Mouse (Mus musculus): ENCODE measurements at regions not wholly inside any gene's neighbourhood (a gene's known extent, or its start where the extent isn't known, plus 50 kb on each side); places are given as distances from the start of the nearest gene placed in this dataset.

DNA sequence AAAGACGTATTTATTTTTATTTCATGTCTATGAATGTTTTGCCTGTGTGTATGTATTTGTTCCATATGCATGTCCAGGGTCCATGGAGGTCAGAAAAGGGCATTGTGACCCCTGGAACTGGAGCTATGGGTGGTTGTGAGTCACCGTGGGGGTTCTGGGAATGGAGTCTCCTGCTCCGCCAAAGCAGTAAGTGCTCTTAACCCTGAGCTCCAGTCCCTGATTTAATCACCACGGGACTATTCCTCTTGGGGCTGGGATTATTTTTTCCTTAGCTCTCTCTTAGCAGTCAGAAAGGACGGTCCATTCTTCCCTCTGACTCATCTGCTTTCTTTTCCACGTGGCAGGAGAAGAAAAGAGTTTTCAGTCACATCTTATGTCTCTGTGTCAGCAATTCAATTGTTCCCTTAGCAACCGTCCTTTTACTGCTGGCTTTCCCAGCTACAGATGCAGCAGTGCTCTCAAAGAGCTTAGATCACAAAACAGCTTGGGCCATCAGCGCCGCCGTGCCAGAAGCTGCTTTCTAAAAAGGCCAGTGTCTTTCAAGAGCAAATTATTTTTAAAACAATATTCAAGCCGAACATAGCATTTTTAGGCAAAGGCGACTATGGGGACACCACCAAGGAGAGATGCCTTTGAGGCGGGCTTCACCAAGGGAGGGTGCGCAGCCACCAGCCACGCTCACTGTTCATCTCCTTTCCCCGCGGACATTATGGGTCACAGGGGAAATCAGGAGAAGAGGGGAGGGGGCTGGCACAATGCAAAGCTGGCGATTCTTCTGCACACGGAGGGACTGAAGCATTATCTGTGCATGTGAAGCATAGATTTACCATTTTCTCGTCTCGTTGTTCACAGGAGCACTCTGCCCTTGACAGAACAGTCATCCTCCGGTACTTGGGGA, 110.8 kb downstream of the Map3k7 start:
- H3K27ac ChIP-seq (ENCODE audit: low read depth, low read length): no peak overlapping the region
- H3K9ac ChIP-seq (ENCODE audit: low read depth, low read length): peak overlapping the region; percentile 18; the same call in 1 of the 2 replicates
- peak overlapping the region; percentile 42 for H3K4me2 ChIP-seq (replicated peaks; ENCODE audit: low read depth, low read length)
- ATAC-seq (ENCODE audit: low FRiP score, low TSS enrichment): no peak
- H3K9me3 ChIP-seq (ENCODE audit: control insufficient read depth, low read length): peaks cover 6% of the 10 kb centered on the region; the same call in 1 of the 2 replicates
- no peaks in the 10 kb centered on the region for H3K4me1 ChIP-seq (ENCODE audit: control insufficient read depth, insufficient read depth, low read length)
- no peaks in the 10 kb centered on the region for H3K36me3 ChIP-seq (ENCODE audit: control insufficient read depth, insufficient read depth, low read length)
- WGBS: 12% methylated on average over 22 of the region's 22 CpGs
- peak overlapping the region; percentile 20; the same call in 1 of the 2 replicates for H3K4me3 ChIP-seq (ENCODE audit: low read length)
- H3K27me3 ChIP-seq (ENCODE audit: control insufficient read depth, insufficient read depth, low read length): peaks cover 10% of the 10 kb centered on the region; the same call in 1 of the 2 replicates

DNA sequence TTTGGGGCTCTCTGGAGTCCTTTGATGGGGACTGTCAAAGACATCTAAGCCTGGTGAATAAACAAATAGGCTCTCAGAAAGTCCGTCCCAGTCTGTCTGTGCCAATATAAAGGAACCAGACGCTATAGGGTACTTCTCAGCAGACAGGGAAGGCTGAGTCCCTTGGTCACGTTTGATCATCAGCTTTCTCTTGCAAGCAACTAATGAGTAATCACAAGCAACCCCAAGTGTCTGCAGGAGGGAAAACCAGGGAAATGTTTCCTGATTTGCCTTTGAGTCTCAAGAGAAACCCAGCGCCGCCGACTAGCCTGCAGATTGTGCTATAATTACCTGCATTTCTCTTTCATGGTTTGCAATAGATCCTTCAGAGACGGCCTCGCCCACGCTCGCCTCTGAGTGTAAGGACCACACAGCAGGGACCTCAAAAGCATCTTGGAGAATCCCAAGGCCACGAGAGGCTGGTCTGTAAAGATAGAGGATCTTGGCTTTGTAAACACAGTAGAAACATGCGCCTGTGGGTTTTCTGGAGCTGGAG, 112.6 kb downstream of the Map3k7 start:
- Histone ChIP-seq H3K9me3 (ENCODE audit: control insufficient read depth, low read length) (no peaks in the 10 kb centered on the region), H3K4me2 (replicated peaks; ENCODE audit: low read depth, low read length) (no peak overlapping the region), H3K27ac (ENCODE audit: low read depth, low read length) (no peak overlapping the region), H3K4me1 (ENCODE audit: control insufficient read depth, insufficient read depth, low read length) (no peaks in the 10 kb centered on the region), H3K9ac (ENCODE audit: low read depth, low read length) (no peak overlapping the region), H3K27me3 (ENCODE audit: control insufficient read depth, insufficient read depth, low read length) (peaks cover 10% of the 10 kb centered on the region; the same call in 1 of the 2 replicates), H3K4me3 (ENCODE audit: low read length) (no peak overlapping the region), H3K36me3 (ENCODE audit: control insufficient read depth, insufficient read depth, low read length) (no peaks in the 10 kb centered on the region)
- 71% methylated on average over 12 of the region's 12 CpGs for WGBS
- ATAC-seq (ENCODE audit: low FRiP score, low TSS enrichment): no peak

DNA sequence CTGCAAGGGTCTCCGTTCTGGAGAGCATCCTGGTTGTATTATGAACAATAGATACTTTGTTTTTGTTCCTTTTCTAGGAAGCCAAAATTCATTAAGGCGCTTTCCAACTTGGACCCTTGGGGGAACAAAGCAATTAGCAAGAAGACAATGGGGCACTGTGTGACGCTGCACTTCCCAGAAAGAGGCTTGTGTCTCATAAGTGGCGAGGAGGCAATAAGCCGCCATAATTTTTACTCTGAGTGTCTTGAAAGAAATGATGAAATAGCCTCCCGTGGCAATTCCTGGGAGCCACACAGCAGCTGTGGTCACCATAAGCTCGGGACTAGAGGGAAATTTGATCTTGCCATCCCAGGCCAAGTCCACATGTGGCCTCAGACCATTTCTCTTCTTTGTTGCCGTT, 119.6 kb downstream of the Map3k7 start:
- Histone ChIP-seq H3K27me3 (ENCODE audit: control insufficient read depth, insufficient read depth, low read length) (no peaks in the 10 kb centered on the region), H3K27ac (ENCODE audit: low read depth, low read length) (no peak overlapping the region), H3K4me1 (ENCODE audit: control insufficient read depth, insufficient read depth, low read length) (no peaks in the 10 kb centered on the region), H3K4me3 (ENCODE audit: low read length) (no peak overlapping the region), H3K36me3 (ENCODE audit: control insufficient read depth, insufficient read depth, low read length) (no peaks in the 10 kb centered on the region), H3K9ac (ENCODE audit: low read depth, low read length) (no peak overlapping the region), H3K4me2 (replicated peaks; ENCODE audit: low read depth, low read length) (no peak overlapping the region), H3K9me3 (ENCODE audit: control insufficient read depth, low read length) (no peaks in the 10 kb centered on the region)
- 60% methylated on average over 8 of the region's 8 CpGs for WGBS
- ATAC-seq (ENCODE audit: low FRiP score, low TSS enrichment): no peak

DNA sequence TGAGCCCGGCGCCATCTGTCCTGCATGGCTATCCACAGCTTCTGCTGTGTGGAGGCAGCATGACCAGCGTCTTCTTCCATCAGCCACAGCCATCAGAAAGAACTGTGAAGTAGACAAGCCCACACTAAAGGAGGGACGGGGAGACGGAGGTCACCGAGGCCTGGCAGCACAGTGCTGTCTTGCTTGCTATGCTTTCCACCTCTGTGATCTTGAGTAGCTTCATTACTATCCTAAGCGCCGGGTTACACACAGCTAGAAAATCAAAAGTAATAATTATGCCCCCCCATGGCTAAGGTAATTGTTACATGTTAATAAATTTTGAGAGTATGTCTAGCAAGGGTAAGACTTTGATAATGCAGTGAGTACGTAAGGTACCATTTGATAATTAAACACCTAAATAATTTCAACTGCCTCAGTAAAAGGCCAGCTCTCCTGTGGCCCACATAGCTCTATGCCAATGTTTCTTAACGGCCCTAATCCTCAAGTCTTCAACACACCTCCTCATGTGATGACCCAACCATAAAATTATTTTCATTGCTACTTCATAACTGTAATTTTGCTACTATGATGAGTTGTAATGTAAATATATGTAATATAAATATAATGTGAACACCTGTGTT, 120.5 kb downstream of the Map3k7 start:
- Histone ChIP-seq H3K36me3 (ENCODE audit: control insufficient read depth, insufficient read depth, low read length) (no peaks in the 10 kb centered on the region), H3K27me3 (ENCODE audit: control insufficient read depth, insufficient read depth, low read length) (no peaks in the 10 kb centered on the region), H3K9me3 (ENCODE audit: control insufficient read depth, low read length) (no peaks in the 10 kb centered on the region), H3K9ac (ENCODE audit: low read depth, low read length) (no peak overlapping the region), H3K4me3 (ENCODE audit: low read length) (no peak overlapping the region), H3K4me2 (replicated peaks; ENCODE audit: low read depth, low read length) (no peak overlapping the region), H3K27ac (ENCODE audit: low read depth, low read length) (no peak overlapping the region), H3K4me1 (ENCODE audit: control insufficient read depth, insufficient read depth, low read length) (no peaks in the 10 kb centered on the region)
- ATAC-seq (ENCODE audit: low FRiP score, low TSS enrichment): no peak
- 93% methylated on average over 10 of the region's 10 CpGs for WGBS

DNA sequence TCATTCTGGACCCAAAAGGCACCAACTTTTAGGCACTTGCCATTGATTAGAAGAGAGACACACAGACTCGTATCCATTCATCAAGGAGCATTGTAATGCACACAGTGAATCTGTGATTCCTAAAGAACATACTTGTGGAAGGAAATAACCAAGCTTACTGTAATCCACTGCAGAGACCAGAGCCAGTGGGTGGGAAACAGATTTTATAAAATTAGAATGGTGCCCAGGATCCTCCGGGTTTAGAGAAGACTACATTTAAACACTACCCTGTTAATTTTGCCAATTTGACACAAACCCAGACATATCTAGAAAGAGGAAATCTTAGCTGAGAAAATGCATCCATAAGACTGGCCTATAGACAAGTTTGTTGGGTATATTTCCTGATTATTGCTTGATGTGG, 121.1 kb downstream of the Map3k7 start:
- WGBS: 93% methylated on average over 2 of the region's 2 CpGs
- H3K9me3 ChIP-seq (ENCODE audit: control insufficient read depth, low read length): no peaks in the 10 kb centered on the region
- H3K36me3 ChIP-seq (ENCODE audit: control insufficient read depth, insufficient read depth, low read length): no peaks in the 10 kb centered on the region
- no peaks in the 10 kb centered on the region for H3K4me1 ChIP-seq (ENCODE audit: control insufficient read depth, insufficient read depth, low read length)
- H3K27me3 ChIP-seq (ENCODE audit: control insufficient read depth, insufficient read depth, low read length): no peaks in the 10 kb centered on the region
- no peak overlapping the region for H3K9ac ChIP-seq (ENCODE audit: low read depth, low read length)
- no peak overlapping the region for H3K4me3 ChIP-seq (ENCODE audit: low read length)
- H3K4me2 ChIP-seq (replicated peaks; ENCODE audit: low read depth, low read length): no peak overlapping the region
- H3K27ac ChIP-seq (ENCODE audit: low read depth, low read length): no peak overlapping the region
- ATAC-seq (ENCODE audit: low FRiP score, low TSS enrichment): no peak

DNA sequence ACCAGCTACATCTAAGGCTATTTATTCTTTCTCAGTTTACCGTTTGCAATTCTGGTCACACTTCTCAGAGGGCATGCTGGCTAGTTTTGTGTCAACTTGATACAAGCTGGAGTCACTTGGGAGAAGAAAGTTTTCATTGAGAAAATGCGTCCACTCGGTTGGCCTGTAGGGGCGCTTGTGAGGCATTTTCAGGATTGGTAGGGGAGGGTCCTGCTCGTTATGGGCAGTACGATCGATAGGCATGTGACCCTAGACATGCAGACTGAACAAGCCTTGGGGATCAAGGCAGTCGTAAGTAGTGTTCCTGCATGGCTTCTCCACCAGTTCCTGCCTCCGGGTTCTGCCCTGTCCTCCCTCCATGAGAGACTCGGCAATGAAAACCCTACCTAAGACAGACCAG, 127.2 kb downstream of the Map3k7 start:
- WGBS: 89% methylated on average over 10 of the region's 10 CpGs
- Histone ChIP-seq H3K36me3 (ENCODE audit: control insufficient read depth, insufficient read depth, low read length) (no peaks in the 10 kb centered on the region), H3K4me2 (replicated peaks; ENCODE audit: low read depth, low read length) (no peak overlapping the region), H3K4me3 (ENCODE audit: low read length) (no peak overlapping the region), H3K27me3 (ENCODE audit: control insufficient read depth, insufficient read depth, low read length) (no peaks in the 10 kb centered on the region), H3K9me3 (ENCODE audit: control insufficient read depth, low read length) (no peaks in the 10 kb centered on the region), H3K9ac (ENCODE audit: low read depth, low read length) (no peak overlapping the region), H3K4me1 (ENCODE audit: control insufficient read depth, insufficient read depth, low read length) (no peaks in the 10 kb centered on the region), H3K27ac (ENCODE audit: low read depth, low read length) (no peak overlapping the region)
- ATAC-seq (ENCODE audit: low FRiP score, low TSS enrichment): no peak

DNA sequence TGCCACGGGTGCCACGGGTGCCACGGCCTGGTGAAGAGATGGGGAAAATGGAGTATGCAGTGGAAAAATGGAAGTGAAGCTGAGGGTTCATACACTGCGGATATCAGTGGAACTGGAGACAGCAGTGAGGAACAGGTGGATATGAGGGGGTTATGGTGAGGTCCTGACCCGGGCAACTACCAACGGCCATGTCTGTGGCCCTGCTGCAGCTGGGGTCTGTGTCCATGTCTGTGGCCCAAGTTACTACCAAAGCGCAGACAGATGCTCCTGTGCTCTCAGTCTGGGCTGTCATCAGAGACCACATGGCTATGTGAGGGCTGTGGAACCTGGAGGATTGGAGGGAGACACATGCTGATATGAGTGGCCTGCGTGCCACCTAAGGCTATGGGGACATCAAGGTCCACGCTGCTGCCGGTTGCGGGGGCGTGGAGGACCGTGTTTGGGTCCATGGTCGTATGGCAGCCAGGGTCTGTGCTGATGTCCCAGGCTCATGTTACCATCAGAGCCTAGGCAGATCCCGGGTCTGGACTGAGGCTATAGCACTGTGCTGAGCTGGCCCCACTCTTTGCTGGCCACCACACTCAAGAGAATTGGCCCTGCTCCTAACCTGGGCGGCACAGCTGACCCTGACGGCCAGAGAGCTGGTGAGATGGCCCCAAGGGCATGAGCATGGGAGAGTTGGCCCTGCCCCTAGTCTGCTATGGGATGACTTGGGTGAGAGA, 128.6 kb downstream of the Map3k7 start:
- Histone ChIP-seq H3K9ac (ENCODE audit: low read depth, low read length) (no peak overlapping the region), H3K4me1 (ENCODE audit: control insufficient read depth, insufficient read depth, low read length) (no peaks in the 10 kb centered on the region), H3K36me3 (ENCODE audit: control insufficient read depth, insufficient read depth, low read length) (no peaks in the 10 kb centered on the region), H3K4me2 (replicated peaks; ENCODE audit: low read depth, low read length) (no peak overlapping the region), H3K4me3 (ENCODE audit: low read length) (no peak overlapping the region), H3K9me3 (ENCODE audit: control insufficient read depth, low read length) (no peaks in the 10 kb centered on the region), H3K27me3 (ENCODE audit: control insufficient read depth, insufficient read depth, low read length) (no peaks in the 10 kb centered on the region), H3K27ac (ENCODE audit: low read depth, low read length) (no peak overlapping the region)
- WGBS: 94% methylated on average over 17 of the region's 17 CpGs
- ATAC-seq (ENCODE audit: low FRiP score, low TSS enrichment): no peak

DNA sequence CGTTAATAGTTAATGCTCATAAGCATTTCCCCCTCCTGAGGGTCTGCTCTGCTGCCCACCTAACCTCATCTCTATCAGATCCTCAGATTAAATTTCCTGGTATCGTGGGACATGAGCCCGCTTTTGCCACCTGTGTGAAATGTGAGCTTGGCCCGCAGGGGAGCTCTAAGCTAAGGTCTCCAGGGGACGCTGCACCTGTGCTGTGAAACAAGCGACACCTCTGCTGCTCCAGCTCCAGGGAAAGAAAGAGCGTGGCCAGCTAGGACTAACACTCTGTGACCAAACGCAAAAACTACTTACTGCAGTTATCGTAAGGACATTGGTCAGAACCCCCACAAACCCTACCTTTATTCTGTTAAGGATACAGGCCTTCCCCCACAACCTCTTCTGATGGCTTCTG, 134.3 kb downstream of the Map3k7 start:
- Histone ChIP-seq H3K36me3 (ENCODE audit: control insufficient read depth, insufficient read depth, low read length) (no peaks in the 10 kb centered on the region), H3K9ac (ENCODE audit: low read depth, low read length) (no peak overlapping the region), H3K4me1 (ENCODE audit: control insufficient read depth, insufficient read depth, low read length) (no peaks in the 10 kb centered on the region), H3K4me2 (replicated peaks; ENCODE audit: low read depth, low read length) (no peak overlapping the region), H3K27ac (ENCODE audit: low read depth, low read length) (no peak overlapping the region), H3K27me3 (ENCODE audit: control insufficient read depth, insufficient read depth, low read length) (no peaks in the 10 kb centered on the region), H3K4me3 (ENCODE audit: low read length) (no peak overlapping the region), H3K9me3 (ENCODE audit: control insufficient read depth, low read length) (no peaks in the 10 kb centered on the region)
- WGBS: 45% methylated on average over 9 of the region's 9 CpGs
- ATAC-seq (ENCODE audit: low FRiP score, low TSS enrichment): no peak

All from kidney, embryonic 14.5 days (tissue).